Mouse (Mus musculus): ENCODE measurements around the gene Lrrc25.
A peak's percentile ranks its signal among the peaks of the same experiment; 100 is the strongest.
"Not testable (repeated sequence)": the region's sequence is repeated elsewhere in the genome, so short reads cannot be mapped to it uniquely, and the experiment has no call there.

Gene Lrrc25

GRCm38 (mm10) chr8:70615894-70616293 is at the start of gene Lrrc25:
Gene Lrrc25 (plus strand): TSS chr8:70616155.
- DNase-seq (ENCODE audit: inconsistent ontology term), result no peak

- DNase-seq (ENCODE audit: inconsistent ontology term), result no peak
Measured at GRCm38 (mm10) chr8:70570360-70570759, 45.6 kb upstream of the Lrrc25 start.

- peak; percentile 58 for DNase-seq (ENCODE audit: inconsistent ontology term)
Measured at GRCm38 (mm10) chr8:70570990-70571389, 45.0 kb upstream of the Lrrc25 start.

GRCm38 (mm10) chr8:70574302-70574701 is 41.7 kb upstream of the Lrrc25 start:
- DNase-seq (ENCODE audit: inconsistent ontology term), result no peak

GRCm38 (mm10) chr8:70574915-70575314 is 41.0 kb upstream of the Lrrc25 start:
- DNase-seq (ENCODE audit: inconsistent ontology term), result no peak

- no peak for DNase-seq (ENCODE audit: inconsistent ontology term)
Measured at GRCm38 (mm10) chr8:70577207-70577606, 38.7 kb upstream of the Lrrc25 start.

- DNase-seq (ENCODE audit: inconsistent ontology term), result no peak
Measured at GRCm38 (mm10) chr8:70583476-70584387, 32.2 kb upstream of the Lrrc25 start.

- no peak for DNase-seq (ENCODE audit: inconsistent ontology term)
Measured at GRCm38 (mm10) chr8:70584606-70585257, 31.2 kb upstream of the Lrrc25 start.

GRCm38 (mm10) chr8:70585258-70585652 is 30.7 kb upstream of the Lrrc25 start:
- DNase-seq (ENCODE audit: inconsistent ontology term), result peak; percentile 63

GRCm38 (mm10) chr8:70587955-70588354 is 28.0 kb upstream of the Lrrc25 start:
- DNase-seq (ENCODE audit: inconsistent ontology term), result not testable (repeated sequence)

GRCm38 (mm10) chr8:70591569-70591968 is 24.4 kb upstream of the Lrrc25 start:
- no peak for DNase-seq (ENCODE audit: inconsistent ontology term)

- no peak for DNase-seq (ENCODE audit: inconsistent ontology term)
Measured at GRCm38 (mm10) chr8:70593173-70593572, 22.8 kb upstream of the Lrrc25 start.

GRCm38 (mm10) chr8:70593961-70594609 is 21.9 kb upstream of the Lrrc25 start, which contains the start of gene Isyna1:
Gene Isyna1 (plus strand): TSS chr8:70594373.
- peak; percentile 81 for DNase-seq (ENCODE audit: inconsistent ontology term)

- no peak for DNase-seq (ENCODE audit: inconsistent ontology term)
Measured at GRCm38 (mm10) chr8:70594621-70595564, 21.1 kb upstream of the Lrrc25 start.

GRCm38 (mm10) chr8:70595811-70596210 is 20.1 kb upstream of the Lrrc25 start:
- DNase-seq (ENCODE audit: inconsistent ontology term), result no peak

GRCm38 (mm10) chr8:70596216-70596615 is 19.7 kb upstream of the Lrrc25 start:
- DNase-seq (ENCODE audit: inconsistent ontology term), result no peak

GRCm38 (mm10) chr8:70596775-70597416 is 19.1 kb upstream of the Lrrc25 start:
- DNase-seq (ENCODE audit: inconsistent ontology term), result no peak

GRCm38 (mm10) chr8:70597417-70598272 is 18.3 kb upstream of the Lrrc25 start:
- DNase-seq (ENCODE audit: inconsistent ontology term), result no peak

- DNase-seq (ENCODE audit: inconsistent ontology term), result peak; percentile 82
Measured at GRCm38 (mm10) chr8:70598283-70598682, 17.7 kb upstream of the Lrrc25 start.

- DNase-seq (ENCODE audit: inconsistent ontology term), result no peak
Measured at GRCm38 (mm10) chr8:70598722-70599121, 17.2 kb upstream of the Lrrc25 start.
